Mouse (Mus musculus): ENCODE data around the gene Ifi204.
"Not testable (repeated sequence)": the region's sequence is repeated elsewhere in the genome, so short reads cannot be mapped to it uniquely, and the experiment has no call there.

Gene Ifi204

DNA sequence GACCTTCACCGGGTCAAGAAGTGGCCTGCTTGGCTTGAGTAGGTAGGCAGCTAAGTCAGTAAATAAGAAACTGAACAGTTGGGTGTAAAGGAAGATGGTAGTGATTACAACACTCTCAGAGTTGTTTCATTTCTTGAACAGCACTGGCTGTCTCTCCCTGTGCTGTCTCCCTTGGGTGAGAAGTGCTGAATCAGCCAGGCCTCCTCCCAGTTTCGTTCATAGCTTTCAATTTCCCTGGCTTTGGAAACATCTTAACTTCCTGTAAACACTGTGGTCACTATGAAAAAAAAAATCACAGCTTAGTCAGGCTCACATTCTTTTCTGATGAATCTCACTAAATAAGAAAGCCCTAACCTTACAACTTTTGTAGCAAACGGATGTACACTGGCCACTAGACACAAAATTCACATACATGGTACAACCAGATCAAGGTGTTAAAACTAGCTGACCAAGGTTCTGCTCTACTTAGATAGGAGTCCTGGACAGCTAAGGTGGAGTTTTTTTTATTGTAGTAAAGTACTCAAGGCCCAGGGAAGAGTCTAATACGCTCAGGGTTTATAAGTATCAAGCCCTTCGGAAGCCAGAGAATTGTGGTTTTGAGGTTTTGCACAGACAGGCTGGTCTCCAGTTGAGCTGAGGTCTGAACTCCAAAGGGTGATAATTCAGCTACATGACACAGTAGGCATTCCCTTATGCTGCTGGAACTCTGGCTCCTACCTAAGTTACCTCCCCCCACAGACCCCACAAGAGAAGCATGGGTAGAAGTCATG is at the start of gene Ifi204:
Gene Ifi204 (minus strand): TSS at position 96 of the 770 bp plus-strand sequence.
- not testable (repeated sequence) for DNase-seq

DNA sequence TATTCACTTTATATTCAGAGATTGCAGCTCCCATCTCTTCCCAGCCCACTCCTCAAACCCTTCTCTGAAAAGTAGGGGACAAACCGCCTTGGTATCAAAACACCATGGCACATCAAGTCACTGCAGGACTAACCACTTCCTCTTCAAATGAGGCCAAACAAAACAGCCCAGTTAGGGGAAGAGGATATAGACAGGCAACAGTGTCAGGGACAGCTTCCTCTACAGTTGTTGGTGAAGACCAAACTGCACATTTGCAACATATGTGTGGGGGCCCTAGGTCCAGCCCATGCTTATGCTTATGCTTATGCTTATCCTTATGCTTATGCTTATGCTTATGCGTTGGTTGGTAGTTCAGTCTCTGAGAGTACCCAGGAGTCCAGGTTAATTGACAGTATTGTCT is 42.6 kb upstream of the Ifi204 start:
- DNase-seq: not testable (repeated sequence)

DNA sequence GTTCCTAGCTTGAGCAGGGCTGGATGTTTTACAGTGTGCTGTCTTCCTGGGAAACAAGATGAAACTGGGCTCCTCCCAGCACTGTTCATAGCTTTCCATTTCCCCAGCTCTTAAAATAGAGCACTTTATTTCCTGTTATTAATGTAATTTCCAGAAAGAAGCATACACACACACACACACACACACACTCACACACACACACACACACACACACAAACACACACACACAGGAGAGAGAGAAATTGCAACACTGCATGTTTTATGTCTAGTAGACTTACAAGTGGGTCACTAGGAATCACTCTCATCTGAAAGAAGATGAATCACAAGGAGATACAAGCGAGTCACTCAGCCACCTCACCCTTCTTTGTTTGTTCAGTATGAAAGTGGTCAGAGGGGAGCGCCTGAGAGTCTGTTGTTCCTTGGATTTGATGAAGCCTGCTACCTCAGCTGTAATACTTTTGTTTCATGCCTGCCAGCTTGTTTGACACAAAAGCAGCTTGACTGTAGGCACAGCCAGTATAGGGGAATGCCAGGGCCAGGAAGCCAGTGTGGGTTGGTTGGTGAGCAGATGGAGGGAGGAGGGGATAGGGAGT is 36.0 kb upstream of the Ifi204 start:
- not testable (repeated sequence) for DNase-seq

DNA sequence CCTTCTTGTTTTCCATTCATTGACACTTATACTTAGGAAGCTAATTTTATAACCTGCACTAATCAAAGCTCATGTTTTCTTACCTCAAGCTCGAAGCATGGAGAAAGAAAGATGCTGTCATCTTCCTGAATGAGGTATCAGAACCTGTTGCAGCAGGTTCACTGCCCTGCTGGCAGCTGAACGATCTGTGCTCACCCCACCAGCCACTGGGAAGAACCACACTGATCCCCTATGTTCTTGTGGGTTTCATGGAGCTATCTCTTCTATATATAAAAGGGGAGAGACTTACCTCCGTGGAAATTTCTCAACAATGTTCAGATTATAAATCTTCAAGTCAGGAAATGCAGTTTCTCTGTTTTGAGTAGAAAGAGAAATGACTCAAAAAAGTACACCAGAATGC is 35.5 kb upstream of the Ifi204 start:
- DNase-seq: not testable (repeated sequence)

DNA sequence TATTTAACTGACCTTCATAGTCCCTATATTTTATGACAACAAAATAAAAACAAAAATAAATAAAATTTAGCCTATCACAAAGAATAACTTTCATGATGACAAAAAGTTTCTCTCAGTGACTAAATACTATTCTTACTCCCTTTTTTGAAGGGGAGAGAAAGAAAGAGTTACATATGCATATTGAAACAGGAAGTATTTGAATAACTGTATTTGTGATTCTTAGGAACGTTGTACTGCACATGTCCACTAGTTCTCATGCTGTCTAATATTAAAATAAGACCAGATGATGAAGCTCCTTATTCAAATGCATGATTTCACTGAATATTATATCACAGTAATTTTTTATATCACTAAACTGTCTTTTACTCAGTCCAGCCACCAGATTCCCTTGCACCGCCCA is 35.0 kb upstream of the Ifi204 start:
- not testable (repeated sequence) for DNase-seq

DNA sequence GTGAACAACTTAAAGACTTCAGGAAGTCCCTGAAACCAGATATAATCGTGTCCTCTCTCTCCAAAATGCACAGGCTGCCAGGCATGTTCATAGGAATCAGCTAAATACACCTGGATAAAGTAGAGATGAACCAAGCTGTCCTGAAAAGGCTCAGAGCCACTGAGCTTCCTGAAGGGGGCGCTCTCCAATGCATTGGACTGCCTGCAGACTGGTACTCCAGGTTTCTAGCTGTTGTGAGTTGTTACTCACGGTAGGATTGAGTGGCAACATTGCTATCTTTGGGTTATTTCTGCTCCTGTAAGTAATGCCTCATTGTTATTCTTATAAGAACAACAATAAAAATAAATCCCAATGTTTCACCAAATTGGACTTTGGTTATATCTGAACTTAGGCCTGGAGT is 6.7 kb upstream of the Ifi204 start:
- not testable (repeated sequence) for DNase-seq

DNA sequence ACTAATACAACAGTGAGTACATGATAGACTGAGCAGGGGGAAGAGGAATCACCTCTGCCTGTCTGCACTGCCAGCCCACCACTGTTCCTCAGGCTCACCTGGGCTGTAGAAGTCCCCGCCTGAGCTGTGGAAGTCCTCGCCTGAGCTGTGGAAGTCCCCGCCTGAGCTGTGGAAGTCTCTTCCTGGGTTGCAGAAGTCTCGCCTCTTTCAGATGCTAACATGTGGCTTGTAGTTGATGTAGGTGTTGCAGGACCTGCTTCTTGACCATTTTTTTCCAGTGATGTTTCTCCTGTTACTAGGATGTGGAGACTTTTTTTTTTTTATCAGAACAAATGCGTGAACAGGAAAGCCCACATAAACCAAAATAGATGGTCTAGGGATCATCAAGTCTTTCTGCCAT is 6.7 kb downstream of the Ifi204 start:
- not testable (repeated sequence) for DNase-seq

DNA sequence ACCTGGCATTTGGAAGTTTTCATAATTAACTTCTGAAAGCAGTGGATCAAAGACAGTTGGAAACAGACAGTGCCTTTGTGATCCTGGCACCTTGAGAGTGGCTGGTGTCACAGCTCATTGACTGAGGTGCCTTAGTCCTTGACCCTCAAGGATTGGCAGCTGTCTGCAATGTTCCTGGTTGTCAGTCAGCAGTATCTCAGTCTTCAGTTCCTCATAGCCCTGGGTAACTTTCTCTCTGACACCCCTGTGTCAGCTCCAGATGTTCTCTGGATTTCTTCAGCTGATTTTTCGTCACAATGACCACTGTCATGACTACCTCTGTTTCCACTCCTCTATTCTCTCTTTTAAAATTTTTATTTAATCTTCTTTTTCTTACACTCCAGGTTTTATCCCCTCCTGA is 24.5 kb downstream of the Ifi204 start:
- no peak for DNase-seq

DNA sequence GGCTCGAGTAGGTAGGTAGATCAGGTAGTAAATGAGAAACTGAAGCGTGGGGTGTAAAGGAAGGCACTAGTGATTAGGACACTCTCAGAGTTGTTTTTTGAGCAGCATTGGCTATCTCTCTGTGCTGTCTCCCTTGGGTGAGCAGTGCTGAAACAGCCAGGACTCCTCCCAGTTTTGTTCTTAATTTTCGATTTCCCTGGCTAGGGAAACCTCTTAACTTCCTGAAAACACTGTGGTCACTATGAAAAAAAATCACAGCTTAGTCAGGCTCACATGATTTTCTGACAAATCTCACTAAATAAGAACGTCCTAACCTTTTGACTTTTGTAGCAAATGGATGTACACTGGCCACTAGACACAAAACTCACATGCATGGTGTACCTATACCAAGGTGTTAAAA is 25.1 kb downstream of the Ifi204 start, which contains the start of gene Ifi207:
Gene Ifi207 (minus strand): TSS at position 92 of the 400 bp plus-strand sequence.
- no peak for DNase-seq

DNA sequence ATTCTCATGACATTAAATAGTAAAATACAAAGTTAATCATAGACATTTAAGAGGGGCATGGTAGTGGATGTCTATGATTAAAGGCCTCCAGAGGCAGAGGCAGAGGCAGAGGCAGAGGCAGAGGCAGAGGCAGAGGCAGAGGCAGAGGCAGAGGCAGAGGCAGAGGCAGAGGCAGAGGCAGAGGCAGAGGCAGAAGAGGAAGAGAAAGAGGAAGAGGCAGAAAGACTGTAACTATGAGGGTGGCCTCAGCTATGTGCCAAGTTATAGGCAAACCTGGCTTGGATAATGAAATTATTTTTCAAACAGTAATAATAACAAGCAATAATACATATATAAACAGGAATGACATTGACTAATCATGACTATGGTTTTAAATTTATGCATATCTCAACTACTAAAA is 26.2 kb downstream of the Ifi204 start:
- no peak for DNase-seq

DNA sequence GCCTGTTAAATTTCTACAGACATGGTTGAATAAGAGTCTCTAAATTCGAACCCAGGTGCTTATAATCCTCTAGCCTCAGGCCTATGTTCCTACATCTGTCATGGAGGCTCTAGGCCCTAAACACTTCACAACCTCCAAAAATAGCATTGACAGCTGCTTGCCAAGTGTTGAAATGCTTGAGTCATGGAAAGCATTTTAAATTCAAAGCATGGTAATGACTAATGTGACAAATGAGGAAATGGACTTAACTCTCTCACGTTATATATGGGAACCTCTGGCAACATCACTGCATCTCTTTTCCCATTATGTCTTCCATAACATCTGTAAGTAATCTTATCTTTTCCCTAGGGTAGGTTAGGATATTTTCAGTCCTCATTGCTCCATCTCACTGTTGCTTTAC is 29.8 kb downstream of the Ifi204 start:
- no peak for DNase-seq

DNA sequence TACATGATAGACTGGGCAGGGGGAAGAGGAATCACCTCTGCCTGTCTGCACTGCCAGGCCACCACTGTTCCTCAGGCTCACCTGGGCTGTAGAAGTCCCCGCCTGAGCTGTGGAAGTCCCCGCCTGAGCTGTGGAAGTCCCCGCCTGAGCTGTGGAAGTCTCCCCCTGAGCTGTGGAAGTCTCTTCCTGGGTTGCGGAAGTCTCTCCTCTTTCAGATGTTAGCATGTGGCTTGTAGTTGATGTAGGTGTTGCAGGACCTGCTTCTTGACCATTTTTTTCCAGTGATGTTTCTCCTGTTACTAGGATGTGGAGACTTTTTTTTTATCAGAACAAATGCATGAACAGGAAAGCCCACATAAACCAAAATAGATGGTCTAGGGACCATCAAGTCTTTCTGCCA is 31.7 kb downstream of the Ifi204 start:
- DNase-seq: not testable (repeated sequence)

DNA sequence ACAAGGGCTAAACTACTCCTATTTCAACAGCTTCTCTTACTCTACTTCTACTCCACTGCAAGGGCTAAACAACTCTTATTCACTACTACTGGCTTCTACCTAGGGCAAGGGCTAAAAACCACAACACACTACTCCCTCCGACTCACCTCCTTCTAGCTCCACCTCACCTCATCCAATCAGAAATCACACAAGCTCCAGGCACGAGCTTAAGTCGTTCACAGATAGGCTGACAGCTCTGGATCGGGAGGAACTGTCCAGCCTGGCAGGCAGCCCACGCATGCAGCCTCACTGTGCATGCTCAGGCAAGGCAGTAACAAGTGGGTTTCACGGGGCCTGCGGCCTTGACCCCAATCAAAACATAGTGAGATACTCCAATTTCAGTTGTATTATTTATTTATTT is 33.5 kb downstream of the Ifi204 start:
- no peak for DNase-seq

Data from cerebellum, postnatal 36 days (tissue).